Mouse (Mus musculus): ENCODE measurements around the gene Nsrp1. TPM values are rescaled to one million over a fixed set of nuclear protein-coding genes. Genes with fewer than 3 reads are reported as not detected.

The Nsrp1 gene
- polyA plus RNA-seq, 1 experiment from 2014 or later = 50.9 TPM

DNA sequence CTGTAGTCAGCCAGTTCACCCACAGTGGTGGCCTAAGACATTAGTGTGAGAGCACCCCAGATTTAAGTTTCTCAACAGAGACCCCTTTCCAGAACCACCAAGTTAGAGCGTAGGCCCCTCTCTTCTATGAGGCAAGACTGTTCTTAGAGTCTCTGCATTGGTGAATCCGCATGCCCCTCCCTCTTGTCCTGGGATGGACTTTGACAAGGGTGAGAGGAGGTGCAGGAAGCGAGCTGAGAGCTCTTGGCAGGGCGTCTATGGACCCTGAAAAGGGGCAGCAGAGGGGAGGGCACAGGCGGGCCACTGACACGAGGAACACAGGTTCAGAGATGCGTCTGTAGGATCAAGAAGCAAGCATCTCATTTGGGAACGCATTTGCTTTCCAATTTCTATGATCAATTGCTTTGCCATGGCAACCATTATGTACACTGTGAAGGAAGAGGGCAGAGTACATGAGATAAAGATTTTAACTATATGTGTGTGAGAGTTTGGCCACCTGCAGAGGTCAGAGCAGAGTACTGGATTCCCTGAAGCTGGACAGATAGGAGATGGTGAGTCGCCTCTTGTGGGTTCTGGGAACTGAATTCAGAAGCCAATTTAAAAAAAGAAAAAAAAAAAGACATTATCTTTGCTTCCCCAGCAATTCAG, 56.4 kb downstream of the Nsrp1 start:
- H3K27ac ChIP-seq (ENCODE audit: low read length) = no peak overlapping the region
- H3K4me2 ChIP-seq (ENCODE audit: low read length) = no peak overlapping the region
- H3K27me3 ChIP-seq (replicated peaks; ENCODE audit: control insufficient read depth, insufficient read depth, low read length) = no peaks in the 10 kb centered on the region
- ATAC-seq = no peak
- H3K9me3 ChIP-seq (ENCODE audit: control insufficient read depth, low read length) = no peaks in the 10 kb centered on the region
- no peak overlapping the region for H3K4me3 ChIP-seq (replicated peaks; ENCODE audit: low read length)
- H3K4me1 ChIP-seq (replicated peaks; ENCODE audit: control insufficient read depth, insufficient read depth, low read length) = no peaks in the 10 kb centered on the region
- WGBS = 74% methylated on average over 9 of the region's 9 CpGs
- no peaks in the 10 kb centered on the region for H3K36me3 ChIP-seq (ENCODE audit: control insufficient read depth, insufficient read depth)
- no peak overlapping the region for H3K9ac ChIP-seq (replicated peaks; ENCODE audit: low read depth, low read length)

- Histone ChIP-seq H3K9ac (replicated peaks; ENCODE audit: low read depth, low read length) (no peak overlapping the region), H3K27ac (ENCODE audit: low read length) (no peak overlapping the region), H3K36me3 (ENCODE audit: control insufficient read depth, insufficient read depth) (no peaks in the 10 kb centered on the region), H3K4me2 (ENCODE audit: low read length) (no peak overlapping the region), H3K27me3 (replicated peaks; ENCODE audit: control insufficient read depth, insufficient read depth, low read length) (no peaks in the 10 kb centered on the region), H3K4me1 (replicated peaks; ENCODE audit: control insufficient read depth, insufficient read depth, low read length) (no peaks in the 10 kb centered on the region), H3K9me3 (ENCODE audit: control insufficient read depth, low read length) (no peaks in the 10 kb centered on the region), H3K4me3 (replicated peaks; ENCODE audit: low read length) (no peak overlapping the region)
- ATAC-seq = no peak
- 83% methylated on average over 8 of the region's 8 CpGs for WGBS
Observed at GRCm38 (mm10) chr11:77019539-77019938, 58.7 kb downstream of the Nsrp1 start.

DNA sequence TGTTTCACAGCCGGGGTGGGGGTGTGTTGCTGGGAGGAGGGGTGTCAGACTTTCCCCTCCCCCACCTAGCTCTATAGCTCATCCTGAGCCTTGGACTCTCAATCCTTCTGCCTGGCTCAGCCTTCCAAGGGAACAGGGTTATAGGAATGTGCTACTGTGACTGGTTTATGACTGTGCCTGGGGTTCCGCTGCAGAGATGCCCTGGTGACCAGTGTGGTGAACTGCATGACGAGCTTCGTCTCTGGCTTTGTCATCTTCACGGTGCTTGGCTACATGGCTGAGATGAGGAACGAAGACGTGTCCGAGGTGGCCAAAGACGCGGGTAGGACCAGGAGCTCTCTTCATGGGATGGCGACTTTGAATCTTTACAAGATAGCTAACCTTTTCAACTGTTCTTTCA, 60.2 kb downstream of the Nsrp1 start:
- Histone ChIP-seq H3K9me3 (ENCODE audit: control insufficient read depth, low read length) (no peaks in the 10 kb centered on the region), H3K4me1 (replicated peaks; ENCODE audit: control insufficient read depth, insufficient read depth, low read length) (no peaks in the 10 kb centered on the region), H3K27me3 (replicated peaks; ENCODE audit: control insufficient read depth, insufficient read depth, low read length) (no peaks in the 10 kb centered on the region), H3K9ac (replicated peaks; ENCODE audit: low read depth, low read length) (no peak overlapping the region), H3K4me3 (replicated peaks; ENCODE audit: low read length) (no peak overlapping the region), H3K36me3 (ENCODE audit: control insufficient read depth, insufficient read depth) (no peaks in the 10 kb centered on the region), H3K4me2 (ENCODE audit: low read length) (no peak overlapping the region), H3K27ac (ENCODE audit: low read length) (no peak overlapping the region)
- ATAC-seq = no peak
- WGBS = 85% methylated on average over 11 of the region's 11 CpGs

DNA sequence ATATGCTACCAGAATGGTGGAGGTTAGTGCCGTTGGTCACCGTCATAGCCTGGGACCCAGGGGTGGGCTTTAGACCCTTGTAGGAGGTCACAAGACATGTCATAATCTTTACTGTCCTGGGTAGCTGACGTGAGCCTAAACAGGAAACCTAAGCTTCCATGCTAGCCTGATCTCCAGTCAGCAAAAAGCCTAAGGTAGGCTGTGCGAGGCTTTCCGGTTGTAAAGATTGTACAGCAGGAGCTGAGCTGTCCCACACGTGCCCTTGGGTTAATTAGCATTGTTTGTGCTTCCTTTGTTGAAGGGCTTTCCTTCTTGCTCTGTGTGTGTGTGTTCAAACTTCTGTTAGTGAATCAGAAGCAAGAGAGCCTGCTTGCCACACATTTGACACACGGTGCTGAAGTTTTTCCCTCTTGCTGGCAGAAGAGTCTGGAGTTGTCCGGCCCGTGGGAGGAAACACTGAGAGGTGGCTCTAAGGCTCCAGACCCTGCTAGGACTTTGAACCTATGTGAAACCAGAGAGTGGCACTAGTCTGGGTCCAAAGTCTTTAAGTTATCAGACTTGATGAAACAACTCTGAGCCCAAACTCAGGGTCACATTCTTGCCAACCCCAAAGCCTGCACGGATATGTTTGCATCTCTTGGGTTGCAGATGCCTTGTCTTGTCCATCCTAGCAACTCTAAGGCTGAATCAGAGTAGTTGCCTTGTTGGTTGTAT, 67.3 kb downstream of the Nsrp1 start:
- H3K27me3 ChIP-seq (replicated peaks; ENCODE audit: control insufficient read depth, insufficient read depth, low read length) = no peaks in the 10 kb centered on the region
- no peak overlapping the region for H3K9ac ChIP-seq (replicated peaks; ENCODE audit: low read depth, low read length)
- no peak overlapping the region for H3K27ac ChIP-seq (ENCODE audit: low read length)
- WGBS = 74% methylated on average over 10 of the region's 10 CpGs
- no peaks in the 10 kb centered on the region for H3K36me3 ChIP-seq (ENCODE audit: control insufficient read depth, insufficient read depth)
- H3K9me3 ChIP-seq (ENCODE audit: control insufficient read depth, low read length) = no peaks in the 10 kb centered on the region
- no peaks in the 10 kb centered on the region for H3K4me1 ChIP-seq (replicated peaks; ENCODE audit: control insufficient read depth, insufficient read depth, low read length)
- no peak overlapping the region for H3K4me3 ChIP-seq (replicated peaks; ENCODE audit: low read length)
- H3K4me2 ChIP-seq (ENCODE audit: low read length) = no peak overlapping the region
- no peak for ATAC-seq

GRCm38 (mm10) chr11:77009069-77010025, 68.9 kb downstream of the Nsrp1 start:
- Histone ChIP-seq H3K27ac (ENCODE audit: low read length) (no peak overlapping the region), H3K9me3 (ENCODE audit: control insufficient read depth, low read length) (no peaks in the 10 kb centered on the region), H3K36me3 (ENCODE audit: control insufficient read depth, insufficient read depth) (no peaks in the 10 kb centered on the region), H3K4me3 (replicated peaks; ENCODE audit: low read length) (no peak overlapping the region), H3K4me2 (ENCODE audit: low read length) (no peak overlapping the region), H3K4me1 (replicated peaks; ENCODE audit: control insufficient read depth, insufficient read depth, low read length) (no peaks in the 10 kb centered on the region), H3K27me3 (replicated peaks; ENCODE audit: control insufficient read depth, insufficient read depth, low read length) (no peaks in the 10 kb centered on the region), H3K9ac (replicated peaks; ENCODE audit: low read depth, low read length) (no peak overlapping the region)
- 82% methylated on average over 16 of the region's 16 CpGs for WGBS
- ATAC-seq = no peak

DNA sequence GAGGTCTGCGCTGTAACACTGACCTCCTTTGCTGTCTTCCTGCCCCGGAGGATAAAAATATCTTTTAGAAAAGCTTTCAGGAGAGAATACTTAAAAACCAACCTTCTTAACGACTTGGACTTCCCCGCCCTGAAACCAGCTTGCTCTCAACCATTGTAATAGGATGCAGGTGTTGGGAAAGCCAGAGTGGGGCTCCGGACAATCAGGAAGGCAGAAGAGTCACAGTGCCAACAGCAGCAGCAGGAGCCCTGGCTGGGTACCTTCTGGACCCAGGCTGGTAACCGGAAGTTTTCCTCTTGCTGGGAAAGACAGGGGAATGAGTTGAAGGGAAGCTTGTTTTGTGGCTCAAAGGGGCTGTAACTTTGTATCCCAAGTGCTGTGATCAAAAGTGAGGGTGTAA, 71.6 kb downstream of the Nsrp1 start:
- H3K9ac ChIP-seq (replicated peaks; ENCODE audit: low read depth, low read length) = no peak overlapping the region
- no peak for ATAC-seq
- H3K4me3 ChIP-seq (replicated peaks; ENCODE audit: low read length) = no peak overlapping the region
- H3K9me3 ChIP-seq (ENCODE audit: control insufficient read depth, low read length) = no peaks in the 10 kb centered on the region
- no peak overlapping the region for H3K4me2 ChIP-seq (ENCODE audit: low read length)
- no peaks in the 10 kb centered on the region for H3K4me1 ChIP-seq (replicated peaks; ENCODE audit: control insufficient read depth, insufficient read depth, low read length)
- H3K27ac ChIP-seq (ENCODE audit: low read length) = no peak overlapping the region
- 51% methylated on average over 6 of the region's 6 CpGs for WGBS
- H3K36me3 ChIP-seq (ENCODE audit: control insufficient read depth, insufficient read depth) = no peaks in the 10 kb centered on the region
- 0 out of 2 replicates have a peak, but pooled peaks cover 5% of the 10 kb centered on the region for H3K27me3 ChIP-seq (replicated peaks; ENCODE audit: control insufficient read depth, insufficient read depth, low read length)

GRCm38 (mm10) chr11:77005881-77006280, 72.4 kb downstream of the Nsrp1 start:
- no peaks in the 10 kb centered on the region for H3K36me3 ChIP-seq (ENCODE audit: control insufficient read depth, insufficient read depth)
- 68% methylated on average over 4 of the region's 4 CpGs for WGBS
- H3K4me1 ChIP-seq (replicated peaks; ENCODE audit: control insufficient read depth, insufficient read depth, low read length) = no peaks in the 10 kb centered on the region
- no peak overlapping the region for H3K4me2 ChIP-seq (ENCODE audit: low read length)
- no peak for ATAC-seq
- no peak overlapping the region for H3K27ac ChIP-seq (ENCODE audit: low read length)
- no peaks in the 10 kb centered on the region for H3K9me3 ChIP-seq (ENCODE audit: control insufficient read depth, low read length)
- H3K9ac ChIP-seq (replicated peaks; ENCODE audit: low read depth, low read length) = no peak overlapping the region
- peaks cover 7% of the 10 kb centered on the region; the same call in 1 of the 2 replicates for H3K27me3 ChIP-seq (replicated peaks; ENCODE audit: control insufficient read depth, insufficient read depth, low read length)
- H3K4me3 ChIP-seq (replicated peaks; ENCODE audit: low read length) = no peak overlapping the region

DNA sequence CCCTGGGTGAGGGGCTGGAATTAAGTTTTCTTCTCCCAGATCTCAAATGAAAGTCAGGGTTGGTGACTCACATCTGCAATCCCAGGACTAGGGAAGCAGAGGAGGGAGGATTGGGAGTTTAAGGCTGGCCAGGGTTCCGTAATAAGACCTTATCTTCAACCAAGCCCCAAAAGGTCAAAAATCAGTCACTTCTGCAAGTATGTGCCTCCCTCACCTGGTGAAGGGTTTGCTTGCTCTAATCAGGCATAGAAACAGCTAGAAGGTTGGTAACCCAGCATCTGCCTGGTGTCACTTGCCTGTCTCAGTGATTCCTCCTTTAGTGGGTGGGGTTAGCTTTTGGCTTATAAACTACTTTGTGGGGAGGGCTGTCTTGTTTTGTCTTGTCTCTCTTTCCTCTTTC, 75.9 kb downstream of the Nsrp1 start:
- Histone ChIP-seq H3K36me3 (ENCODE audit: control insufficient read depth, insufficient read depth) (no peaks in the 10 kb centered on the region), H3K4me3 (replicated peaks; ENCODE audit: low read length) (no peak overlapping the region), H3K9ac (replicated peaks; ENCODE audit: low read depth, low read length) (no peak overlapping the region), H3K4me2 (ENCODE audit: low read length) (no peak overlapping the region), H3K9me3 (ENCODE audit: control insufficient read depth, low read length) (no peaks in the 10 kb centered on the region), H3K27me3 (replicated peaks; ENCODE audit: control insufficient read depth, insufficient read depth, low read length) (peaks cover 37% of the 10 kb centered on the region), H3K4me1 (replicated peaks; ENCODE audit: control insufficient read depth, insufficient read depth, low read length) (peaks cover 15% of the 10 kb centered on the region), H3K27ac (ENCODE audit: low read length) (no peak overlapping the region)
- 90% methylated on average over 1 of the region's 1 CpGs for WGBS
- no peak for ATAC-seq

- Histone ChIP-seq H3K4me1 (replicated peaks; ENCODE audit: control insufficient read depth, insufficient read depth, low read length) (peaks cover 22% of the 10 kb centered on the region), H3K4me3 (replicated peaks; ENCODE audit: low read length) (no peak overlapping the region), H3K9me3 (ENCODE audit: control insufficient read depth, low read length) (no peaks in the 10 kb centered on the region), H3K27me3 (replicated peaks; ENCODE audit: control insufficient read depth, insufficient read depth, low read length) (peaks cover 38% of the 10 kb centered on the region), H3K4me2 (ENCODE audit: low read length) (no peak overlapping the region), H3K9ac (replicated peaks; ENCODE audit: low read depth, low read length) (no peak overlapping the region), H3K36me3 (ENCODE audit: control insufficient read depth, insufficient read depth) (no peaks in the 10 kb centered on the region), H3K27ac (ENCODE audit: low read length) (no peak overlapping the region)
- no peak for ATAC-seq
- 68% methylated on average over 5 of the region's 5 CpGs for WGBS
Observed at GRCm38 (mm10) chr11:77000741-77001140, 77.5 kb downstream of the Nsrp1 start.
